Mouse (Mus musculus): ENCODE data around the gene Reps2.

- no peak for TF ChIP-seq CTCF (IDR thresholded peaks at IDR 0.05; ENCODE audit: borderline replicate concordance, insufficient read depth, low read depth, low read length)
- TF ChIP-seq POLR2A (IDR thresholded peaks at IDR 0.05; ENCODE audit: borderline replicate concordance, insufficient read depth, low read length), result no peak
Measured at GRCm38 (mm10) chrX:162521831-162522514, 121.5 kb downstream of the Reps2 start.
